Mouse (Mus musculus) gastrocnemius, adult 2 months (tissue): ENCODE data around the gene Rad51c. TPM values are rescaled to one million over a fixed set of nuclear protein-coding genes. Genes with fewer than 3 reads are reported as not detected.
A peak's percentile ranks its signal among the peaks of the same experiment; 100 is the strongest.
"Not testable (repeated sequence)": the region's sequence is repeated elsewhere in the genome, so short reads cannot be mapped to it uniquely, and the experiment has no call there.

Source experiments
- DNase-seq: peaks from one replicate; pipeline ENCODE4 v3.0.0; 2022
- H3K27ac ChIP-seq: fragments of 200-600 bp; 2 replicates; pipeline ENCODE4 v1.8.1; 2022; ENCODE audit warnings: mild to moderate bottlenecking
- H3K4me3 ChIP-seq: fragments of 200-600 bp; 2 replicates; pipeline ENCODE4 v1.8.1; 2022; ENCODE audit warnings: mild to moderate bottlenecking, moderate library complexity
- CTCF ChIP-seq: fragments of 200-600 bp; IDR thresholded peaks from 2 replicates; pipeline ENCODE4 v1.8.1; 2022; ENCODE audit warnings: antibody characterized with exemption, mild to moderate bottlenecking, moderate library complexity
- intact Hi-C: fragments of 180-260 bp; cut with DNase I; formaldehyde crosslinking; loops from one replicate; pipeline ENCODE4 v1.15.1; 2025
- total RNA-seq, 2 experiments: library from RNA; stranded (reverse); gene quantifications; 2 replicates each; pipeline ENCODE4 v1.2.3; 2021

Rad51c gene
- total RNA-seq, 2 experiments from 2014 or later: 0.26 to 0.45 TPM

DNA sequence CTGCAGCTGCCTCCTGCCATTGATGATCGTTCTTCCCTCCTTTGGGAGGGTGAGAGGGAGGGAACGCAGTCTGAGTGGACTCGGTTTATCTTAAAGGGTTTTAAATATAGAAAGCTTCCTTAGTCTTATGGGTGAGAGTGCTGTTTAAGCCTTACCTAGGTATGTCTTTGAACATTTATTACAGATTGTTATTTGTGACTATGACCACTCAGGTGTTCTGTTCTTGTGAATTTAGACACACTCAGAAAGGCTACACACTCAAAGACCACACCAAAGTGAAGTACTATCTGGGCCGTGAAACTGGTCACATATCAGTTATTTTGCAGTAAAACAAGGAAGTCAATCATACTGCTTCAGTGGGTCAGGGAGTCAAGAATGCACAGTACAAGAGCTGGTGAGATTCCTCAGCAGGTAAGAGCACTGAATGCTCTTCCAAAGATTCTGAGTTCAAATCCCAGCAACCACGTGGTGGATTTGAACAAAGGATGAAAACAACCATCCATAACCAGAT, 38.7 kb upstream of the Rad51c start:
- Histone ChIP-seq H3K27ac (peak overlapping the region; percentile 84), H3K4me3 (peak overlapping the region; percentile 32)
- intact Hi-C loops: loop anchor here (2.0 kb wide), 1 partner anchor 17 kb away; no protein-coding TSS in a partner anchor
- DNase-seq: no peak
- no peak for TF ChIP-seq CTCF

DNA sequence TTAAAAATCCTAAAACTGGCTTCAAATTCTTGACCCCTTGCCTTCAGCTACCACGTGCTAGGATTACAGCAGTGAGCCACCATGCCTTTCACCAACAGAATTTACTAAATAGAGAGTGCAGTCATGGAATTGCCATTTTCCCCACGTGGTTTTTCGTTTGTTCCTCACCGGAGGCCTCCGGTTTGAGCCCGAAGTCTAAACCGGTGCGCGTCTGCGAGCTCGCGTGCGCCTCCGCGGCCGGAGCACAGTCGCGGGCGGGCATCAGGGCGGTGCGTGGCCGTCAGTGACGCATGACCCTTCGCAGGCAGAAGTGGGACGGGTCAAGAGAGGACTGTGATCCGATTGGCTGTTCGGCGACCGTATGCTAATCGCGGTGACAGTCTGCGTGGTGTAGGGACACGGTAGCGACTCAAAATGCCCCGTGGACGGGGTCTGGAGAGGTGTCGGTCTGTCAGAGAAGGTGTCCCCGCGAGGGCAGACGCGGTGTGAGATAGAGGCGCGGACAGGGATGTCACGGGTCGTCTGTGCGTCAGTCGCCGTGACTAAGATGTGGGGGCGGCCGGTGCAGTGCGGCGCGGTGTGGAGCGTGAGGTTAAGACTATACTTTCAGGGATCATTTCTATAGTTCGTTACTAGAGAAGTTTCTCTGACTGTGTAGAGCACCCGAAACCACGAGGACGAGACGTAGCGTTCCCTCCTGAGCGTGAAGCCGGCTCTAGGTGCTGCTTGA, 38.1 kb upstream of the Rad51c start:
- intact Hi-C loops: loop anchor here (2.0 kb wide), 1 partner anchor 16 kb away; no protein-coding TSS in a partner anchor
- peak overlapping the region; percentile 65 for H3K4me3 ChIP-seq

DNA sequence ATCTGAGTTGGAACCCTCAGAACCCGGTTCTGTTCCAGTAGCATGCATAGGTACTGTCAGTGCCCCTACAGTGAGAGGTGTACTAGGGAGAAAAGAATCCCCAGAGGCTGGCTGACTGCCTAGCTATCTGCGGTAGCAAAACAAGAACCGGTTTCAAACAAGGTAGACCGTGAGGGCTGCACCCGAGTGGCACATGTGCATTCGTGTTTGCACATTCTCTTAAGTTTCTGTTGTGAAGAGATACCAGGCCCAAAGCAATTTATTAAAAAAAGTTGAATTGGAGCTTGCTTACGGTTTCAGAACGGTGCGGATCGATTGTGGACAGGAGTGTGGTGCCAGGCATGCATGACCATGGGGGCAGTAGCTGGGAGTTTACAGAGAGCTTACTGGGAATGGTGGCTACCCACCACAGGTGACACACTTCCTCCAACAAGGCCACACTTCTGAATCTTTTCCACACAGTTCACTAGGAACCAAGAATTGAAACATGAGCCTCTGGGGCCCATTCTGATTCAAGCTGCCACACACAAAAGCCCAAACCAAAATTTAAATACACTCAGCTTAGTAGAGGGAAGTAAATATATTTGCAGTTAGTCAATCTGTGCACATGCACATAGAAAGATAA, 35.2 kb upstream of the Rad51c start:
- TF ChIP-seq CTCF: no peak
- intact Hi-C loops: no loop called here
- Histone ChIP-seq H3K4me3 (no peak overlapping the region), H3K27ac (no peak overlapping the region)
- no peak for DNase-seq

More for the DNA sequence above, 38.1 kb upstream of the Rad51c start:
- peak; percentile 31; the same call in 1 of the 2 replicates for TF ChIP-seq CTCF
- H3K27ac ChIP-seq: peak overlapping the region; percentile 92
- DNase-seq: peak; percentile 88

DNA sequence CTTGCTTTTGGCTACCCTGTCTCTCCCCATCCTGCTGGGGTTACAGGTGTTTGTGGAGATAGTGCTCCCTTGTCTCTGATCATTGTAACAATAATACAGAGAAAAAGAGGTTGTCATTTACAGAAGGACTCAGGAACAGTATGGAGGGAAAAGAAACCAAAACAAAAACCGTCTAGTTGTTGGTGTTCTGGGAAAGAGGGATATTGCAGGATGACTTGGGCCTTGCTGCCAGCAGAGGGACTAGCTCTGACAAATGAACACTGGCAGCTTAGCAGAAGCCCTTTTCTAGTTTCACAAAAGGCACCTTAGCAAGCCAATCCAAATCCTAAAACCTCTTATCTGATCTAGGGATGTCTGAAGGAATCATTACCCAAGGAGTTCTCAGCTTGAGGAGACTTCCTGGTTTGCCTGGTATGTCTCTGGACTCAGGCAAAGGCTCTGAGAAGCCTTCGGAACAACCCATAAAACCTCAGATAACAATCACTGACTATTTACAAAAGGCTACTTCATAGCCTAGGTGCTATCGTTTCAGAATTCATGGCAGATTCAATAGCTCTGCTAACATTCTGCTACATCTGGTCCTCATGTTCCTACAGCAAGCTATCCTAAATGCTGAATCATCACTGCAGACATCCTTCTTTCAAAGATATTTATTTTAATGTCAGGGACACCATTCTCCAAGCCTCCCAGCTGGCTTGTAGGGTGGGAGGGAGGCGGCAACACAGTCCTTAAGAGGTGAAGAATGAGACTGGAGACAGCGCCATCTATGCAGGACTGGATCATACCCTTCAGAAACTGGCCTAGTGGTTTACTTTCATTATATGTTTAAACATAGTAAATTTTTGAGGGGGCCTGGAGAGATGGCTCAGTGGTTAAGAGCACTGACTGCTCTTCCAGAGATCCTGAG, 31.8 kb upstream of the Rad51c start:
- no peak for DNase-seq
- no peak overlapping the region for H3K27ac ChIP-seq
- no peak for TF ChIP-seq CTCF
- no peak overlapping the region for H3K4me3 ChIP-seq
- intact Hi-C loops: no loop called here

DNA sequence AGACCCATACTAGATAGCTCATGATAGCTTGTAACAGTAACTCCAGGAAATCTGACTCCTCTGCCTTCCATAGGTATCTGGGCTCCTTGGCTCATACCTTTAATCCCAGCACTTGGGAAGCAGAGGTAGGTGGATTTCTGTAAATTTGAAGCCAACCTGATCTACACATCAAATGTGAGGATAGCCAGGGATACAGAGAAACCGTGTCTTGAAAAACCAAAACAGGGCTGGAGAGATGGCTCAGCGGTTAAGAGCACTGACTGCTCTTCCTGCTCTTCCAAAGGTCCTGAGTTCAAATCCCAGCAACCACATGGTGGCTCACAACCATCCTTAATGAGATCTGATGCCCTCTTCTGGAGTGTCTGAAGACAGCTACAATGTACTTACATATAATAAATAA, 30.4 kb upstream of the Rad51c start:
- intact Hi-C loops: not testable (repeated sequence)

DNA sequence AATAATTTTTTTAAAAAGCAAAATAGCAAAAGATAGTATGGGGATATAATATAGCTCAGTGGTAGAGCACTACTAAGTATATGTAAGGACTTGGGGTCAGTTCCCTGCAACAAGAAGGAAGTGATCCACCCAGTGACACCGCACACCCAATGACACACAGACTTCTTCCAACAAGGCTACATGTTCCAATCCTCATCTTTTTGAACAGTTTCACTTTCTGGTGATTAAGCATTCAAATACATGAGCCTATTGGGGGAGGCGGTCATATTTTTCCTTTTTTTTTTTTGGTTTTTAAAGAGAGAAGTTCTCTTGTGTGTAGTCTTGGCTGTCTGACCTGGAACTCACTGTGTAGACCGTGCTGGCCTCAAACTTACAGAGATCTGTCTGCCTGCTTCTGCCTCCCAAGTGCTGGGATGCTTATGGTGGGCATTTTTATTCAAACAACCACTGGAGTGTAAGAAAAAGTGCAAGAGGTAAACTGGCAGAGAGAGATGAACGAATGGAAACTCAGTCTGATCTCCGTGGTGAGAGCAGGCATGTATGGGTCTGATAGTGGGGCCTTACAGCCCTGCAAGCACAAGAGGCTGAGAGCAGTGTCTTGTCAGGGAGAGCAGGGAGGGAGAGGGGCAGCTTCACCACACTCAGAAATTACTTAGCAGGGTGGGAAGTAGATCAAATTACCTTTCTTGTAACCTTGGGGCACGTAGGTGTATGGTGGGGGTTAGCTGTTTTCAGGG, 28.3 kb upstream of the Rad51c start:
- no peak for DNase-seq
- H3K4me3 ChIP-seq: no peak overlapping the region
- H3K27ac ChIP-seq: no peak overlapping the region
- intact Hi-C loops: no loop called here
- no peak for TF ChIP-seq CTCF

More for the DNA sequence above, 30.4 kb upstream of the Rad51c start:
- not testable (repeated sequence) for H3K4me3 ChIP-seq, H3K27ac ChIP-seq, DNase-seq

DNA sequence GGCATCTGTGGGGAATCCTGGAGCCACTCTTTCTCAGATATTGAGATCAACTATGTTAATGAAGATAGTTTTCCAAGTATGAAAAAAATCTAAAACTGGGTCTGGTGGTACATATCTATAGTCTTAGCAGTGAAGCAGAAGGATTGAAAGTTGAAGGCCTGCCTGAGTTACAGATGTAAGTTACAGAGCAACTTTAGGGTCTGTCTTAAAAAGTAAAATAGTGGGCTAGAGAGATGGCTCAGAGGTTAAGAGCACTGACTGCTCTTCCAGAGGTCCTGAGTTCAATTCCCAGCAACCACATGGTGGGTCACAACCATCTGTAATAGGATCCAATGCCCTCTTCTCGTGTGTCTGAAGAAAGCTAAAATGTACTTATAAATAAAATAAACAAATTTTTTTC, 27.7 kb upstream of the Rad51c start:
- no peak overlapping the region for H3K27ac ChIP-seq
- H3K4me3 ChIP-seq: no peak overlapping the region
- no peak for TF ChIP-seq CTCF
- DNase-seq: no peak
- intact Hi-C loops: no loop called here

DNA sequence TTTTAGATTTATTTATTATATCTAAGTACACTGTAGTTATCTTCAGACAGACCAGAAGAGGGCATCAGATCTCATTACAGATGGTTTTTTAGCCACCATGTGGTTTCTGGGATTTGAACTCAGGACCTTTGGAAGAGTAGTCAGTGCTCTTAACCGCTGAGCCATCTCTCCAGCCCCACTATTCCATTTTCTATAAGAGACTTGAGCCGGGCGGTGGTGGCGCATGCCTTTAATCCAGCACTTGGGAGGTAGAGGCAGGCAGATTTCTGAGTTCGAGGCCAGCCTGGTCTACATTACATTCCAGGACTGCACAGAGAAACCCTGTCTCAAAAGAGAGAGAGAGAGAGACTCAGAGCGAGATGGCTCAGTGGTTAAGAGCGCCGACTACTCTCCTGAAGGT, 27.1 kb upstream of the Rad51c start:
- H3K4me3 ChIP-seq, H3K27ac ChIP-seq, intact Hi-C loops, DNase-seq: not testable (repeated sequence)
- TF ChIP-seq CTCF: peak; percentile 20; the same call in 1 of the 2 replicates

DNA sequence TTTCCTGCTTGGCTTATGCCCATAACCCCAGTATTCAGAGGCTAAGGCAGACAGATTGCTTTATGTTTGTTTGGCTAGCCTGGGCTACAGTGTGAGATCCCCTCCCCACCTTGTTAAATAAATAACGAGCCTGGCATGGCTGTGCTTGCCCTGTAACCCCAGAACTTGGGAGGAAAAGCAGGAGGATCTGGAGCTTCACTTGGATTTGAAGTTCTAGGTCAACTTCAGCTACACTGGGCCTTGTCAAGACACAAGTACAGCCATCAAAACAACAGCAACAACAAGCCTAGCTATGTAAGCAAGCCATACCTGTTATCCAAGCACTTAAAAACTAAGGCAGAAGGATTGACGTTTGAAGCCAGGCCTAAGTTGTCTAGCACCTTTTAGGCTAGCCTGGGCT, 25.6 kb upstream of the Rad51c start:
- Histone ChIP-seq H3K27ac (no peak overlapping the region), H3K4me3 (no peak overlapping the region)
- no peak for TF ChIP-seq CTCF
- intact Hi-C loops: no loop called here
- no peak for DNase-seq

DNA sequence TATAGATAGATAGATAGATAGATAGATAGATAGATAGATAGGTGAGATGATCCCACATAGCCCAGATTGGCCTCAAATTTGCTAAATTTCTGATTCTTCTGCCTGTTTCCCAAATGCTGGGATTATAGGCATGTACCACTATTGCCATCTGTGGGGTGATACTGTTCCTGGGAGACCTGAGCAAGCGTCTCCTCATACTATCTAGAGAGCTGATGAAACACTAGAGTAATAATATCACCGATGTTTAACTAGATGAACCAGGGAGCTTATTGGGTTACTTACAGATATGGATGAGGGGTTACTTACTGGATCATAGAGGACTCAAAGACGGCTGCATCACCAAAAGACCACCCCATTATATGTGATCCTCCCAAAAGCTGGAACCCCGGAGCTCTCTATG, 24.6 kb upstream of the Rad51c start:
- DNase-seq: no peak

DNA sequence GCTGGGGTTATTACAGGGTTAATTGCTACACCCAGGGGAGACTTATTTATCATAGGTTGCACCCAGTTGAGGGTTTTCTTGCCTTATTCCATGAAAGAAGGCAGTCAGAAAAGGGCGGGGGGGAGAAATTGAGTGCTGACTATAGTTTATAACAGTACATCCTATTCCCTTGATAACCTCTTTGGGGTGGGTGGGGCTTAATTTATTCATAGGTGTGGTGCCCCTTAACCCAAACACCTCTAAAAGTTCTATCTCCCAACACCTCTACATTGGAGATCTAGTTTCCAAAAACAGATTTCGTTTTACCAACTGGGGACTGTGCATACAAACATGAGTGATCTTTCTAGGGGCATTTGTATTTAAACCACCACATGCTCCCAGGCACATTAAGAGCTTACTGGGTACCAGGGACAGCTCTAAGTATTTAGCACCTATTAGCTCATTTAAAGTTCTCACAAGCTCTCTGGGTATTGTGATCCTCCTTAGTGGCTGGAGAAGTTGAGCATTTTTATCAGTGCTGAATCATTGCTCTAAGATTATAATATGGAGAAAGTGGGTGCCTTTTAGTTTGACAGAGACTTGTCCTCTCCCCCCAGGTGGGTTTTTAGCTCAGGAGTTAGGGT, 23.4 kb upstream of the Rad51c start:
- Histone ChIP-seq H3K4me3 (no peak overlapping the region), H3K27ac (no peak overlapping the region; the same call in 1 of the 2 replicates)
- no peak for DNase-seq
- no peak for TF ChIP-seq CTCF
- intact Hi-C loops: loop anchor here (5.0 to 10.0 kb wide), 3 partner anchors 34 to 617 kb away; partner anchors contain the start of gene Srsf1

More for the DNA sequence above, 24.6 kb upstream of the Rad51c start:
- Histone ChIP-seq H3K27ac (no peak overlapping the region), H3K4me3 (no peak overlapping the region)
- intact Hi-C loops: loop anchor here (5.0 to 10.0 kb wide), 3 partner anchors 33 to 615 kb away; partner anchors contain the start of gene Srsf1
- no peak for TF ChIP-seq CTCF
